Mouse (Mus musculus): ENCODE measurements at regions not wholly inside any gene's neighbourhood (a gene's known extent, or its start where the extent isn't known, plus 50 kb on each side); places are given as distances from the start of the nearest gene placed in this dataset.

DNA sequence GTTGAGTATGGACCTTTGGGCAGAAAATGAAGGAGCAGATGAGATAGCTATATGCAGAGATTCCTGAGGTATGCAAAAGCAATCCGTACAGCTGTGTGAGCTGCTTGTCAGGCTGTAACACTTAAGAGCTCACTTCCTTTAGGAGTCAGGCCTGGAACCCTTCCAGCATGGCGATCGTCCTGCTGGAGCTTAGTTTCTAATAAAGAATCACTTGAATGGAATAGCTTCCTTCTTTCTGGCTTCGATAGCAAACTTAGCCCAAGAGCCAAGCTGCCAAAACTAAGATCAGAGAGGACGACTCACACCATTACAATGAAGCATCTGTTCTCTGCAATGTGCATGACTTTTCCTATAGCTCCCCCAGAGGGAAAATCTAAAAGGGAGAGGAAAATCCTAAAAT, 253.4 kb upstream of the Amot start:
- H3K36me3 ChIP-seq = no peaks in the 10 kb centered on the region
- 41% methylated on average over 5 of the region's 5 CpGs for WGBS
- no peaks in the 10 kb centered on the region for H3K4me1 ChIP-seq
- no peak overlapping the region for H3K9ac ChIP-seq
- no peaks in the 10 kb centered on the region for H3K27me3 ChIP-seq
- H3K4me3 ChIP-seq = no peak overlapping the region
- ATAC-seq (ENCODE audit: insufficient number of reproducible peaks, low FRiP score, low TSS enrichment, low read depth) = peak; percentile 48; the same call in 1 of the 2 replicates
- no peak overlapping the region for H3K4me2 ChIP-seq
- no peak overlapping the region for H3K27ac ChIP-seq
- no peaks in the 10 kb centered on the region for H3K9me3 ChIP-seq

DNA sequence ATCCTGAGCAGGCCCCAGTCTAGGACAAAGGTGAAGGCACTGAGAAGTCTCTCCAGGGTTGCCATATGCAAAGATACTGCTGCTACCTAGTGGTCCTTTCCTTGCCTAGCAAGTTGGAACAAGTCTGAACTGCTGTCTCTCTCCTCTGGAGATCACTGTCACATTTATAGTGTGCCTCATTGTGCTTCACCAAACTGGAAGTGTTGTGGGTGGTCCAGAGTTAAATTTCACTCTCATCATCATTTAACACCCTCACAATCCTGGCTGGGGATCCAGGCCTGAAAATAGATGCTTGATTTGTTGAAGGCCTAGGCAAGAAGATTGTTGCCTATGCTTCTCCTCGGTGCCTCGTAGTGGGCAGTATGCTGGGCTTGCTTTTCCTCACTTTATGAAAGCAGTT, 248.4 kb upstream of the Amot start:
- ATAC-seq (ENCODE audit: insufficient number of reproducible peaks, low FRiP score, low TSS enrichment, low read depth) = no peak
- no peak overlapping the region for H3K27ac ChIP-seq
- WGBS = 81% methylated on average over 2 of the region's 2 CpGs

More for the DNA sequence above, 248.4 kb upstream of the Amot start:
- no peak overlapping the region for H3K4me3 ChIP-seq
- H3K4me2 ChIP-seq = no peak overlapping the region
- H3K36me3 ChIP-seq = no peaks in the 10 kb centered on the region
- no peaks in the 10 kb centered on the region for H3K9me3 ChIP-seq
- H3K9ac ChIP-seq = no peak overlapping the region
- H3K4me1 ChIP-seq = no peaks in the 10 kb centered on the region
- no peaks in the 10 kb centered on the region for H3K27me3 ChIP-seq

Data from limb, embryonic 15.5 days (tissue).